Mouse (Mus musculus) neutrophil, adult 83 days (primary cell): ENCODE measurements around the gene Plbd2. TPM values are rescaled to one million over a fixed set of nuclear protein-coding genes. Genes with fewer than 3 reads are reported as not detected.

Experiments used
- total RNA-seq, 2 experiments: library from RNA; stranded (reverse); gene quantifications; one replicate each; pipeline ENCODE4 v1.2.4; 2023

Plbd2 gene
- total RNA-seq = 10 to 100 TPM; 15.5 to 16.6 TPM

GRCm38 (mm10) chr5:120503144-120503795 is at the start of gene Plbd2:
Gene Plbd2, minus strand, starts transcription at chr5:120503625.

GRCm38 (mm10) chr5:120510982-120511642 is 7.7 kb upstream of the Plbd2 start, which contains the start of gene Slc8b1:
Gene Slc8b1, plus strand, starts transcription at chr5:120511168.

GRCm38 (mm10) chr5:120476296-120476695 is 27.1 kb downstream of the Plbd2 start, which contains the start of gene Sds:
Gene Sds, plus strand, starts transcription at chr5:120476526.

GRCm38 (mm10) chr5:120472770-120473169 is 30.7 kb downstream of the Plbd2 start, which contains the start of gene Sdsl:
Gene Sdsl, minus strand, starts transcription at chr5:120472810.

Other genes starting within 250 kb of the Plbd2 start
- not detected for gene Lhx5, start 71.9 kb downstream of the Plbd2 start, total RNA-seq
- 1 to 10 TPM; 2.4 to 3.9 TPM for gene Sdsl, start 30.8 kb downstream of the Plbd2 start, total RNA-seq
- gene Sds, start 27.1 kb downstream of the Plbd2 start, total RNA-seq = not detected
- 100 to 1,000 TPM; 100 to 120 TPM for gene Slc8b1, start 7.5 kb upstream of the Plbd2 start, total RNA-seq
- 10 to 100 TPM; 43.0 to 49.6 TPM for gene Tpcn1, start 85.0 kb upstream of the Plbd2 start, total RNA-seq
- 1 to 10 TPM in 1 of 2 experiments, under 1 TPM in 1; 0.77 to 1.8 TPM for gene Iqcd, start 85.4 kb upstream of the Plbd2 start, total RNA-seq
- gene Rita1, start 109.0 kb upstream of the Plbd2 start, total RNA-seq = 1 to 10 TPM; 1.6 to 1.7 TPM
- gene Ddx54, start 109.1 kb upstream of the Plbd2 start, total RNA-seq = 10 to 100 TPM; 33.9 to 34.4 TPM
- gene Cfap73, start 130.6 kb upstream of the Plbd2 start, total RNA-seq = not detected
- under 1 TPM; 0.11 to 0.53 TPM for gene Rasal1, start 145.2 kb upstream of the Plbd2 start, total RNA-seq
- gene Dtx1, start 208.3 kb upstream of the Plbd2 start, total RNA-seq = under 1 TPM; 0.37 to 0.55 TPM
- 10 to 100 TPM in 1 of 2 experiments, 1 to 10 TPM in 1; 3.7 to 10.6 TPM for gene Oas2, start 246.2 kb upstream of the Plbd2 start, total RNA-seq